Mouse (Mus musculus) Patski (cell line): Measurements from ENCODE around the gene Ablim1. TPM values are rescaled to one million over a fixed set of nuclear protein-coding genes. Genes with fewer than 3 reads are reported as not detected.

ENCODE experiments used
- ATAC-seq: fragments of 100-300 bp; one replicate; pipeline ENCODE4 v1.8.0; 2021
- CTCF ChIA-PET: fragments of 350-600 bp; sonication (Branson Sonifier 250); formaldehyde crosslinking; loops from one replicate; lab custom pipeline; 2022; ENCODE audit warnings: inconsistent platforms; lab: Charles Lee
- POLR2A ChIA-PET: fragments of 350-600 bp; sonication (Branson Sonifier 250); formaldehyde crosslinking; loops from one replicate; lab custom pipeline; 2022; ENCODE audit warnings: antibody characterized with exemption, inconsistent platforms; lab: Charles Lee
- DNase-seq: peaks from one replicate; pipeline ENCODE4 v3.0.0-alpha.2; 2011; ENCODE audit warnings: low read depth, low spot score
- H3K27me3 ChIP-seq: fragments of 371-371 bp; one replicate; pipeline ENCODE4 v1.5.1; 2021
- CTCF ChIP-seq: fragments of 100-300 bp; IDR thresholded peaks from one replicate; pipeline ENCODE4 v1.5.1; 2021
- in situ Hi-C: fragments of 300-500 bp; cut with MboI; formaldehyde crosslinking; loops from 3 replicates; pipeline ENCODE4 v1.11.1; 2018; ENCODE audit warnings: low pct_unique_long_range_greater_than_20kb, mixed read lengths
- polyA plus RNA-seq: library from polyadenylated mRNA; unstranded; gene quantifications from one replicate; pipeline ENCODE4 v1.2.3, GENCODE M21; 2021

Gene Ablim1
- polyA plus RNA-seq, 1 experiment from 2014 or later: 105 TPM

DNA sequence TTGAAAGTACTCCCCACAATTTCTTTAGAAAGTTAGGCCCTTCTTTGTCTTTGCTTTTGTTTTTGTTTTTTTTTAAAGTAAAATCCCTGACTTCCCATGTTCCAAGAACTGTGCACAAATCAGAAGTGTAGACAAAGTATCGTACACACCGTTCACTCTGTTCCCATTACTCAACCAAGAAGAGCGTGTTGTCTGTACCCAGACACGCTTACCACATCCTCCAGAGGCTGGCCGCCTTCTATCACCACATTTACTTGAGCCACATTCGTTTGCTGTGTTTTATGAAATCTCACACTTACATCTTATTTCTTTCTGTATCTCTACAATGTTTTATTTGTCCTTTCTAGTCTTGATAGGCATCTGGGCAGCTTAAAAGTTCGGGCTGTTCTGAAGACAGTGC, 219.4 kb downstream of the Ablim1 start:
- POLR2A ChIA-PET: no interaction called here
- CTCF ChIA-PET: interaction anchor here (1.2 to 2.0 kb wide), 3 partner anchors 14 to 29 kb away, joined by 3 to 6 read pairs (median 4); no protein-coding TSS in a partner anchor
- no peaks in the 10 kb centered on the region for H3K27me3 ChIP-seq
- no peak for TF ChIP-seq CTCF
- no peak for ATAC-seq
- DNase-seq: no peak
- in situ Hi-C loops: no loop called here

DNA sequence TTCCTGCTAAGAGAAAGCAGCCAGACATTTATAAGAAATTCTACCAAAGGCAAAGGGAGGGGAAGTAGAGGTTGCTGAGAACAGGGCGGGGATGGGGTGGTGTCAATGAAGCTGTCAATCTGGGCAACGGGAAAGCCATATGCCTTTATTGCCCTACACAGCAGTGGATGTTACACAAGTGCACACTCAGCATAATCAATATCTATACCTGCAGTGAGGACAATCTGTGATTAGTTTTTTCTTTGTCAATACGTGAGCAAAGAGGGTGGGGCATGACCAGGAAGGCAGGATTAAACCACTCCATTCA, 221.1 kb downstream of the Ablim1 start:
- H3K27me3 ChIP-seq: no peaks in the 10 kb centered on the region
- POLR2A ChIA-PET: no interaction called here
- in situ Hi-C loops: no loop called here
- DNase-seq (no peak), ATAC-seq (no peak)
- no peak for TF ChIP-seq CTCF
- CTCF ChIA-PET: no interaction called here

DNA sequence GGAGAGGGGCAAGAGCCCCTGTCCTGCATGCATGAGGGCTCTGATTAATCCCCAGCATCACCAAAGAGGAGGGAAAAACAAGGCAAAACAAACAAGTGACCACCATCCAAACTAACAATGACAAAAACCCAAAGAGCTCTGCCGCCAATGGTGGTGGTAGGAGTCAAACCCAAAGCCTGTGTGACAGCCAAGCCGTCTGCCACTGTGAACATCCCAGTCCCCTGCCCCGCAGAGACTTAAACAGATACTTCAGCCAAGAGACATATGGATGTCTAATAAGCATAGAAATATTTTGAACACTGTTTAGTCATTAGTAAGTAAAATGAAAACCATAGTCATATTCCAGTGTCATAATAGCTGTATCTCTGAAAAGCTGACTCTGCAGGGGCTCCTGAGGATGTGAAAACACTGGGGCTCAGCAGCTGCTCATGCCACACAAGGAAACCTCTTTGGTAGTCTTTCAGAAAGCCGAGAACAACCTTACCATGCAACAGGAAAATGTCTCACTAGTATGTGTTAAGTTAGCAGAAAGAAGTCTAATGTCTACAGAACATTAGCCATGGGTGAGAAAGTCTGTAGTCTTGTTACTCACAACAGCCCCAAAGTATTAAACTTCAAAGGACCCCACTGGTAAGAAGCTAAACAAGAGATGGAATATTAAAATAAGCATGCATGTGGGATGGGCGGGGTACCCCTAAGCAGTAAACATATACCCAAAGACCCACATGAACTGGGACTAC, 221.6 kb downstream of the Ablim1 start:
- CTCF ChIA-PET: no interaction called here
- ATAC-seq: no peak
- TF ChIP-seq CTCF: no peak

DNA sequence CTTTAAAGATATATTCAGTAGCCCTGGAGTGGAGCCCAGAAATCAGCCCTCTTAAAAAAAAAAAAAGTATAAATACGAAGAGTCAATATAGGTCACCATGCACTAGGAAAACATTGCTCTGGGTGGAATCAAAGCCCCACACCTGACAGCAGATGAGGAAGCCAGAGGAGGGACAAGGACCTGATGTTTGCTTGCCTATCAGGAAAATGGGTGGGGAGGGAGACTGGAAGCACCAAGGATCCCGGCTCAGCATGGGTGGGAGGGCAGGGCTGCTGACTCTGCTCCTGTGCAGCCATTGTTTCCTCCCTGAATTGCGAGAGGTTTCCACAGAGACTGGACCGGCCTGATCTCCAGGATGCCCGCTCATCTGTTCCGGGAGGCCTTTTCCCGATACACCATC, 223.4 kb downstream of the Ablim1 start:
- DNase-seq (no peak), ATAC-seq (no peak)
- TF ChIP-seq CTCF: no peak
- ChIA-PET POLR2A (interaction anchor here (0.7 kb wide), 1 partner anchor 822 kb away, joined by 4 read pairs; no protein-coding TSS in a partner anchor), CTCF (no interaction called here)
- in situ Hi-C loops: no loop called here
- no peaks in the 10 kb centered on the region for H3K27me3 ChIP-seq

More for the DNA sequence above, 221.6 kb downstream of the Ablim1 start:
- no peak for DNase-seq
- POLR2A ChIA-PET: no interaction called here
- no peaks in the 10 kb centered on the region for H3K27me3 ChIP-seq
- in situ Hi-C loops: no loop called here

DNA sequence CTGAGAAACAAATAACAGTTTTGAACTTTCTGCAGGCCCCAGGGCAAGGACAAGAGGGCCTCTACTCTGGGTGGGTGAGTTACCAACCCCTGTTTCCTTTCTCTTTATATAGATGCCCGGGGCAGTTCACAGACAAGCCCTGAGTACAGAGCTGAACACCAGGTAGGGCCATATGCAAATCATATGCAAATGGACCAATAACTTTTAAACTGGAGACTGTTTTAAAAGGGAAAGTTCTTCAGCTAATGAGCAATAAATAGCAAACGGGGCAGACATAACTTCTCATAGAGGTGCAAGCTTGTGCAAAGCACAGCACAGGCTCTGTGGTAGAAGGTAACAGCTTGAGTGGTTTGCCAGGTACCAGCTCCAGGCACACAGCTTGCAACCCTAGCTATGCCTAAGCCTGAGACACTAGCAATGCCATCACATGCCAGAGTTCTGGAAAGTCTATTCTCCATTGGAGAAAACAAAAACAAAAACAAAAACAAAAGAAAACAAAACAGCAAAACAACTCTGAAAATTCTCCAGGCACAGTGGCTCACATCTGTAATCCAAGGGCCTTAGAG, 225.8 kb downstream of the Ablim1 start:
- in situ Hi-C loops: no loop called here
- DNase-seq: no peak
- ATAC-seq: no peak
- no peaks in the 10 kb centered on the region for H3K27me3 ChIP-seq
- CTCF ChIA-PET: interaction anchor here (1.5 kb wide), 1 partner anchor 10 kb away, joined by 4 read pairs; no protein-coding TSS in a partner anchor
- POLR2A ChIA-PET: no interaction called here
- no peak for TF ChIP-seq CTCF

DNA sequence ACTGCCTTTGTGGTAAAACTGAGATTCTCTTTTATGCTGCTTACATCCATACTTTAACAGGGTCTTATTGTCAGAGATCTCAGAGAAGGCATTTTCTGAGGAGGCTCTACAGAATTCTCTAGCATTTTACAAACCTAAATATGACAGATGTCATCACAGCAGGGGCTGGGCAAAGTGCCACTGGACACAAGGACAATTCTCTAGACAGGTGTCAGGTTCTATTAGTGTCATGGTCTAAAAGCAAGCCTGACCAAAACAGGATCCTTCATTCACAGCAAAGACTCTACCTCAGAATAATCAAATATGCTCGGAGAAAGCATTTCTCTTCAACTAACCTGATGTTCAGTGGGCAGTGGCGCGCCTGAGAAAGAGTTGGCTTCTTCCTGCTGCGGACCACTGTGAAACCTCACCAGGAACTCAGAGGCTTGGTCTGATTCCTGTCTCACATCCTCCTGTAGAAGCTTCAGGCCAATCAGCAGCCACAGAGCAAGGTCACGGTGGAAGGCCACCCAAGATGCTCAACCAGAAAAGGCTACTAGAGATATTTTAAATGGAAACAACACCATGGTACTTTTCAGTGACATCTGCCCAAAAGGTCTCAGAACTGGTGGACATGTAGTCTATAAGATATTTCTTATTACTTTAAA, 230.1 kb downstream of the Ablim1 start:
- no peak for DNase-seq
- in situ Hi-C loops: no loop called here
- TF ChIP-seq CTCF: no peak
- ChIA-PET POLR2A (no interaction called here), CTCF (interaction anchor here (1.2 to 1.8 kb wide), 2 partner anchors 12 to 29 kb away, joined by 3 to 6 read pairs; no protein-coding TSS in a partner anchor)
- ATAC-seq: no peak
- no peaks in the 10 kb centered on the region for H3K27me3 ChIP-seq

DNA sequence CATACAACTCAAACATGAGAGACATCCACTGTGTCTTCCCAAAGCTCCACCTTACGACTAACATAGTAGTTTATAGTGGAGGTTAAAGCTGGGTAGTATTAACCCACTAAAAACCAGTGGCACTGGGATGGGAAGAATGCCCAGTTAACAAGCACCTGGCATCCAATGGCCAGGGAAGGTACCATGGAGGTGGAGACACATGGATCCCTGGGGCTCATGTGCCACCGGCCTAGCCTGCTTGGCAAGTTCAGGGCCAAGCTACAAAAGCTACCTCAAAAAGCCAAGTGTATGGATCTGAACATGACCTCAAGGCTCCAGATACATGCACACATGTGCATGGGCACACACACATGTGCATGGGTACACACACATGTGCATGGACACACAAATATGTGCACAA, 230.8 kb downstream of the Ablim1 start:
- TF ChIP-seq CTCF: no peak
- in situ Hi-C loops: no loop called here
- H3K27me3 ChIP-seq: no peaks in the 10 kb centered on the region
- POLR2A ChIA-PET: no interaction called here
- ATAC-seq (no peak), DNase-seq (no peak)
- CTCF ChIA-PET: no interaction called here

DNA sequence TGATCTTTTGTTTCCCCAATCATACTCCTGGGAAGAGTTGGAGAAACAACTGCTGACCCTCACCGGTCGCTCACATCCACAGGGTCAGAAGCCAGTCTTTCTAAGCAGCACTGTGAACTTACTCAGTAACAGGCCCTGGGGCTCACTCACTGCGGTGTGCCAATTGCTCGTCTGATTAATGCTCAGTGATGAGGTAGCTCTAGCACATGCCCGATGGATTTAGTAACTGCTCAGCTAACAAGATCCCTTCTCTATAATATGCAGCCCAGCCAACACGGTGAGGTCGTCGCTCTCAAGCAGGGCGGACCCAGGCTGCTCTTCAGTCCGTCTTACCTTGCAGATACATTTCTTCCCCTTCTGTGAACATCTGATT, 231.6 kb downstream of the Ablim1 start:
- POLR2A ChIA-PET: no interaction called here
- no peaks in the 10 kb centered on the region for H3K27me3 ChIP-seq
- in situ Hi-C loops: no loop called here
- ATAC-seq (no peak), DNase-seq (no peak)
- no peak for TF ChIP-seq CTCF
- CTCF ChIA-PET: no interaction called here

DNA sequence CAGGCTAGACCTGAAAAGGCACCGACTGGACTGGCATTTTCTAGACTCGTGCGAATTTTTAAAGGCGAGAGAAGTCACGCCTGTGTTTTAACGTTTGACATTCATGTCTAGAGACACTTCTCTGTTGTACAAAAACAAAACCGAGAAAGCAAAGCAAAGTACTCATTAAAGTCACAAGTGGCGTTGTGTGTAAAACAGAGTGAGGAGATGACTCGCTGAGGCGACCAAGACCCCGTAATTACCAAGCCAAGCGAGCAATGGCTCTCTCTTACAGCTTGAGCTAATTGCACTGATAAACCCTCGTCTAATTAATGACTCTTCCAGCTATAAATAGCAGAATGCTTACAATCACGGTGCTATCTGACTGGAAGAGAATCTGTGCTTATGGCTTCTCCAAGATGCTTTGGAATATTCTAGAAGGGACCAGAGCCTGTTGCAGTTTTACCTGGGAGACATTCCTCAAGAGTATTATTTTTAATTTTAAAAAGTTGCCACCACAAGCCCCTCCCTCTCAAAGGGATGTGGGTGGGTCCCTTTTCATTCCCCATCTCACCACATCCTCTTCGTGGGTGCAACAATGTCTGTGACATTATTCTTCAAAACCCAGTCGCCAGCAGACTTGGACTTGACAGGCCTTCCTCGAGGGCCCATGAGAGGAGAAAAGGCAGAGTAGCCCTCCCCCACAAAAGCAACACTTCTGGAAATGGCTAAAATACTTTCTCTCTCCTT, 232.1 kb downstream of the Ablim1 start:
- H3K27me3 ChIP-seq: no peaks in the 10 kb centered on the region
- TF ChIP-seq CTCF: no peak
- in situ Hi-C loops: no loop called here
- DNase-seq (no peak), ATAC-seq (no peak)
- CTCF ChIA-PET: no interaction called here
- POLR2A ChIA-PET: interaction anchor here (0.5 kb wide), 1 partner anchor 598 kb away, joined by 3 read pairs; no protein-coding TSS in a partner anchor

DNA sequence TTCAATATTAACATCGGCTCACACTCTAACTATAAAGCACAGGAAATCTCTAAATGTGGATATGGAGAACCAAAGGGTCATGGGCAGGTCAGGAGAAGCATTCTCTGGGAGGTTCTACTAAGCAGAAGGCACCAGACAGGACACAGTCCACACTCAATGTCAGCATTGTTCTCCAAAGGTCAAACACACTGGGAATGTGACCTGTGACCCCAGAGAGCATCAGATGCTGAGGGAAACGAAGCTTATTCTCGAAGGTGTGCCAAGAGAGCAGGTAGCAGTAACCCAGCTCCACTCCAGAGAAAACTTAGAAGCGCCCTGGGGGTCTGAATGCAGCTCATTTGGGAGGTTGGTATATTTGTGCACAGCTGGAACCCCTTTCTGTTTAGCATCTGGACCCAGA, 233.2 kb downstream of the Ablim1 start:
- CTCF ChIA-PET: interaction anchor here (1.0 to 1.6 kb wide), 3 partner anchors 13 to 17 kb away, joined by 3 to 5 read pairs (median 3); no protein-coding TSS in a partner anchor
- DNase-seq: no peak
- in situ Hi-C loops: no loop called here
- TF ChIP-seq CTCF: no peak
- no peak for ATAC-seq
- H3K27me3 ChIP-seq: no peaks in the 10 kb centered on the region
- POLR2A ChIA-PET: no interaction called here
